In genomic region chr16:48993231-48993558, GRCm38 (mm10) we compare ENCODE assay signal across 8 mouse cellular contexts. TPM values are rescaled to one million over a fixed set of nuclear protein-coding genes. Genes with fewer than 3 reads are reported as not detected.
DNase-seq lines count a peak whose midpoint lies in the region; ATAC-seq and TF ChIP-seq lines count a peak whose summit lies in the region.

No protein-coding gene starts in this region.

- dilution Hi-C loops in CH12.LX (cut with MboI; ENCODE audit: extremely low pct_ligation_motif_present, extremely low pct_unique_long_range_greater_than_20kb, low sequenced_read_pairs) = no loop called here

- in situ Hi-C loops in CH12.LX (cut with MboI; ENCODE audit: low pct_ligation_motif_present, low pct_unique_long_range_greater_than_20kb, low sequenced_read_pairs) = no loop called here

- no peaks in the 10 kb centered on the region for H3K9me3 ChIP-seq in heart, embryonic 10.5 days
- peaks cover 2% of the 10 kb centered on the region for H3K9me3 ChIP-seq in CH12.LX (replicated peaks; ENCODE audit: low read length)
- no peaks in the 10 kb centered on the region for H3K9me3 ChIP-seq in forebrain, embryonic 13.5 days (replicated peaks)
- H3K9me3 ChIP-seq in liver, embryonic 14.5 days (ENCODE audit: control insufficient read depth, low read length) = no peaks in the 10 kb centered on the region

- H3K36me3 ChIP-seq in heart, embryonic 10.5 days = no peaks in the 10 kb centered on the region
- H3K36me3 ChIP-seq in CH12.LX (replicated peaks in 1 of 2; ENCODE audit: control insufficient read depth in 1 of 2, insufficient read depth in 1 of 2, low read length in 1 of 2) = peaks cover 0 to 22% of the 10 kb centered on the region in 2 experiments
- peaks cover 4% of the 10 kb centered on the region; the same call in 1 of the 2 replicates for H3K36me3 ChIP-seq in forebrain, embryonic 13.5 days (ENCODE audit: poor library complexity, severe bottlenecking)
- H3K36me3 ChIP-seq in liver, embryonic 14.5 days (replicated peaks; ENCODE audit: control insufficient read depth, insufficient read depth, low read depth) = no peaks in the 10 kb centered on the region

- TF ChIP-seq RAD21 in CH12.LX (IDR thresholded peaks at IDR 0.05; ENCODE audit: low read depth, low read length) = no peak

- H3K4me3 ChIP-seq in heart, embryonic 10.5 days = peak overlapping the region; percentile 85
- peak overlapping the region; percentile 83 to 97 (median 91) for H3K4me3 ChIP-seq in CH12.LX (replicated peaks in 1 of 3; ENCODE audit: low read depth in 2 of 3, low read length in 2 of 3, poor library complexity in 1 of 3)
- peak overlapping the region; percentile 87 for H3K4me3 ChIP-seq in forebrain, embryonic 13.5 days
- peak overlapping the region; percentile 86 to 99 for H3K4me3 ChIP-seq in liver, embryonic 14.5 days (ENCODE audit: insufficient read depth in 1 of 2, low read depth in 2 of 2, low read length in 2 of 2)

- DNase-seq in heart, embryonic 10.5 days (ENCODE audit: low spot score) = no peak
- no peak for DNase-seq in heart, postnatal 14 days
- DNase-seq in CH12.LX (ENCODE audit: extremely low read depth) = no peak
- peak in 1 of 3 experiments; percentile 29 for DNase-seq in liver, embryonic 14.5 days (ENCODE audit: low read depth in 3 of 3, low spot score in 3 of 3)
- DNase-seq in layer of hippocampus, adult 9-10 months (ENCODE audit: low spot score) = no peak
- no peak for DNase-seq in left cerebral cortex, postnatal 4 days

- peaks cover 8% of the 10 kb centered on the region; the same call in 1 of the 2 replicates for H3K4me1 ChIP-seq in heart, embryonic 10.5 days
- H3K4me1 ChIP-seq in CH12.LX (ENCODE audit: control insufficient read depth in 1 of 2, insufficient read depth in 2 of 2) = peaks cover 7 to 41% of the 10 kb centered on the region in 2 experiments
- peaks cover 27% of the 10 kb centered on the region for H3K4me1 ChIP-seq in forebrain, embryonic 13.5 days
- peaks cover 5 to 12% of the 10 kb centered on the region in 2 experiments for H3K4me1 ChIP-seq in liver, embryonic 14.5 days (replicated peaks; ENCODE audit: control insufficient read depth in 2 of 2, insufficient read depth in 2 of 2, low read length in 1 of 2)

- no peak for TF ChIP-seq POLR2A in CH12.LX (IDR thresholded peaks at IDR 0.05; ENCODE audit: low read depth, low read length)

- TF ChIP-seq EP300 in CH12.LX (IDR thresholded peaks at IDR 0.05; ENCODE audit: low read length) = no peak
- TF ChIP-seq EP300 in liver, embryonic 14.5 days (IDR thresholded peaks at IDR 0.05; ENCODE audit: low read depth) = no peak

- no peaks in the 10 kb centered on the region for H3K27me3 ChIP-seq in heart, embryonic 10.5 days (ENCODE audit: insufficient read depth, poor library complexity, severe bottlenecking)
- H3K27me3 ChIP-seq in CH12.LX (replicated peaks) = no peaks in the 10 kb centered on the region
- H3K27me3 ChIP-seq in forebrain, embryonic 13.5 days = no peaks in the 10 kb centered on the region
- no peaks in the 10 kb centered on the region for H3K27me3 ChIP-seq in liver, embryonic 14.5 days (ENCODE audit: control insufficient read depth, insufficient read depth, low read length)

- WGBS in heart, embryonic 10.5 days = 6% methylated on average over 9 of the region's 9 CpGs
- WGBS in forebrain, embryonic 13.5 days = under 1% methylated on average over 9 of the region's 9 CpGs
- 1% methylated on average over 9 of the region's 9 CpGs for WGBS in liver, embryonic 14.5 days (ENCODE audit: insufficient replicate concordance)

- no peak overlapping the region for H3K4me2 ChIP-seq in CH12.LX (ENCODE audit: insufficient read depth, low read depth, poor library complexity, severe bottlenecking)
- peak overlapping the region; percentile 62 for H3K4me2 ChIP-seq in forebrain, embryonic 13.5 days
- H3K4me2 ChIP-seq in liver, embryonic 14.5 days (ENCODE audit: low read depth) = peak overlapping the region; percentile 83

- TF ChIP-seq CTCF in CH12.LX (conservative IDR thresholded peaks at IDR 0.05 in 1 of 2, IDR thresholded peaks at IDR 0.05 in 1 of 2; ENCODE audit: low read depth in 2 of 2, low read length in 2 of 2) = no peak
- no peak for TF ChIP-seq CTCF in liver, embryonic 14.5 days (IDR thresholded peaks at IDR 0.05; ENCODE audit: low read depth)

- no peak for ATAC-seq in forebrain, embryonic 13.5 days
- ATAC-seq in liver, embryonic 14.5 days (ENCODE audit: insufficient read depth) = no peak
- no peak for ATAC-seq in monocyte, adult 5-6 weeks (replicated peaks; ENCODE audit: insufficient number of reproducible peaks, low FRiP score, low TSS enrichment, poor library complexity, severe bottlenecking)

- intact Hi-C loops in heart, postnatal 14 days (cut with DNase I) = no loop called here
- intact Hi-C loops in left cerebral cortex, postnatal 4 days (cut with DNase I) = no loop called here

- H3K9ac ChIP-seq in CH12.LX (ENCODE audit: insufficient read depth, low read depth) = peak overlapping the region; percentile 98
- peak overlapping the region; percentile 98 for H3K9ac ChIP-seq in forebrain, embryonic 13.5 days
- peak overlapping the region; percentile 99 for H3K9ac ChIP-seq in liver, embryonic 14.5 days (replicated peaks)

- peak overlapping the region; percentile 98 for H3K27ac ChIP-seq in heart, embryonic 10.5 days
- H3K27ac ChIP-seq in CH12.LX (ENCODE audit: insufficient read depth, low read depth) = peak overlapping the region; percentile 86
- peak overlapping the region; percentile 96 for H3K27ac ChIP-seq in forebrain, embryonic 13.5 days
- H3K27ac ChIP-seq in liver, embryonic 14.5 days = peak overlapping the region; percentile 80

- H3K79me2 ChIP-seq in CH12.LX (replicated peaks; ENCODE audit: control insufficient read depth, extremely low read depth, insufficient read depth, poor library complexity, severe bottlenecking) = peaks cover 38% of the 10 kb centered on the region

TF ChIP-seq in CH12.LX, 34 proteins besides CTCF, POLR2A, EP300 and RAD21:
- TF ChIP-seq NELFE (IDR thresholded peaks at IDR 0.05; ENCODE audit: low read depth, low read length) = no peak
- TF ChIP-seq ZNF384 (IDR thresholded peaks at IDR 0.05; ENCODE audit: low read depth, low read length) = peak; percentile 76
- TF ChIP-seq SMC3 (IDR thresholded peaks at IDR 0.05; ENCODE audit: low read depth, low read length) = no peak
- TF ChIP-seq MYC (IDR thresholded peaks at IDR 0.05; ENCODE audit: low read depth, low read length) = no peak
- TF ChIP-seq JUN (IDR thresholded peaks at IDR 0.05; ENCODE audit: insufficient read depth, low read depth, low read length) = no peak
- TF ChIP-seq KAT2A (IDR thresholded peaks at IDR 0.05; ENCODE audit: insufficient replicate concordance, low read length) = no peak
- no peak for TF ChIP-seq HCFC1 (IDR thresholded peaks at IDR 0.05; ENCODE audit: low read depth, low read length)
- peak; percentile 85; the same call in 1 of the 2 replicates for TF ChIP-seq CHD1 (IDR thresholded peaks at IDR 0.05; ENCODE audit: low read depth, low read length)
- TF ChIP-seq SIN3A (IDR thresholded peaks at IDR 0.05; ENCODE audit: low read length) = no peak; the same call in 1 of the 2 replicates
- no peak for TF ChIP-seq ZMIZ1 (IDR thresholded peaks at IDR 0.05; ENCODE audit: low read depth, low read length)
TF ChIP-seq in CH12.LX: peak in this region for 2.

RNA-seq across cellular contexts. Expression of gene Dzip3, which starts 0.8 kb away (rescaled TPM):
- 23.2 and 26.3 TPM in 2 replicates for polyA plus RNA-seq in heart, embryonic 10.5 days (2016; fragmentation: Nextera tagmentation; extraction: Ambion mirVana)
- total RNA-seq in heart, postnatal 14 days (2021) = 1 to 10 TPM; 8.2 to 8.3 TPM
- total RNA-seq in CH12.LX (2012; rRNA removed) (15.2 and 17.0 TPM in 2 replicates), CH12.LX (2014; rRNA removed) (31.6 and 34.4 TPM in 2 replicates)
- polyA plus RNA-seq in CH12.LX (2012; ENCODE audit: insufficient read length, low read depth) = 14.4 and 17.0 TPM in 2 replicates
- polyA plus RNA-seq in forebrain, embryonic 13.5 days (2015; fragmentation: Nextera tagmentation; extraction: Ambion mirVana) = 46.5 and 51.7 TPM in 2 replicates
- 5.3 and 5.8 TPM in 2 replicates for polyA plus RNA-seq in liver, embryonic 14.5 days (2012; rRNA removed)
- 5.8 and 7.9 TPM in 2 replicates for polyA plus RNA-seq in liver, embryonic 14.5 days (2014; fragmentation: Nextera tagmentation; extraction: Ambion mirVana)
- 8.8 to 18.0 TPM (median 15.0 TPM) in 3 replicates for total RNA-seq in monocyte, adult 5-6 weeks (2017)
- 100 to 1,000 TPM; 102 to 115 TPM for total RNA-seq in left cerebral cortex, postnatal 4 days (2021)

RNA-seq across cellular contexts. Expression of gene Cip2a, which starts 0.8 kb away (rescaled TPM):
- polyA plus RNA-seq in heart, embryonic 10.5 days (2016; fragmentation: Nextera tagmentation; extraction: Ambion mirVana) = 30.4 and 31.8 TPM in 2 replicates
- total RNA-seq in heart, postnatal 14 days (2021) = 1 to 10 TPM; 2.0 to 4.2 TPM
- total RNA-seq in CH12.LX (2012; rRNA removed) (26.0 and 30.5 TPM in 2 replicates), CH12.LX (2014; rRNA removed) (82.5 and 90.9 TPM in 2 replicates)
- polyA plus RNA-seq in CH12.LX (2012; ENCODE audit: insufficient read length, low read depth) = 62.5 and 86.0 TPM in 2 replicates
- polyA plus RNA-seq in forebrain, embryonic 13.5 days (2015; fragmentation: Nextera tagmentation; extraction: Ambion mirVana) = 37.1 TPM in 2 replicates
- 13.5 and 20.8 TPM in 2 replicates for polyA plus RNA-seq in liver, embryonic 14.5 days (2012; rRNA removed)
- 21.4 and 24.4 TPM in 2 replicates for polyA plus RNA-seq in liver, embryonic 14.5 days (2014; fragmentation: Nextera tagmentation; extraction: Ambion mirVana)
- total RNA-seq in monocyte, adult 5-6 weeks (2017) = 7.2 to 12.8 TPM (median 8.2 TPM) in 3 replicates
- 1 to 10 TPM; 6.3 to 8.9 TPM for total RNA-seq in left cerebral cortex, postnatal 4 days (2021)
